Mouse (Mus musculus) cerebral cortex, adult 2 months (tissue): Measurements from ENCODE around the gene Mex3d.

Experiments used
- WGBS: fragments of 180-500 bp; shearing (Covaris S2); methylation state at CpG from one replicate; pipeline ENCODE4 v1.1.7; 2018; 5-methylcytosine and 5-hydroxymethylcytosine counted together

Mex3d gene

GRCm38 (mm10) chr10:80386735-80387471 lies 556 bp downstream of the Mex3d start:
- 2% methylated on average over 91 of the region's 94 CpGs for WGBS

- WGBS: 2% methylated on average over 34 of the region's 34 CpGs
These were observed 1.4 kb downstream of the Mex3d start for GRCm38 (mm10) chr10:80385811-80386734.

- WGBS: 13% methylated on average over 7 of the region's 7 CpGs
These were observed 2.1 kb downstream of the Mex3d start for GRCm38 (mm10) chr10:80385310-80385709.

GRCm38 (mm10) chr10:80384709-80385108 lies 2.8 kb downstream of the Mex3d start:
- WGBS: 40% methylated on average over 7 of the region's 7 CpGs

GRCm38 (mm10) chr10:80384115-80384639 lies 3.3 kb downstream of the Mex3d start:
- 85% methylated on average over 4 of the region's 4 CpGs for WGBS

GRCm38 (mm10) chr10:80383431-80383830 lies 4.0 kb downstream of the Mex3d start:
- 57% methylated on average over 4 of the region's 4 CpGs for WGBS

GRCm38 (mm10) chr10:80382641-80383365 lies 4.7 kb downstream of the Mex3d start:
- 80% methylated on average over 7 of the region's 7 CpGs for WGBS

- WGBS: 58% methylated on average over 10 of the region's 10 CpGs
These were observed 9.7 kb downstream of the Mex3d start for GRCm38 (mm10) chr10:80377716-80378115.

- WGBS: 2% methylated on average over 7 of the region's 7 CpGs
These were observed 11.3 kb downstream of the Mex3d start for GRCm38 (mm10) chr10:80376160-80376559.

- 30% methylated on average over 6 of the region's 6 CpGs for whole genome bisulfite sequencing
These were observed 13.4 kb downstream of the Mex3d start for GRCm38 (mm10) chr10:80374063-80374462.

GRCm38 (mm10) chr10:80372706-80373105 lies 14.8 kb downstream of the Mex3d start:
- WGBS: 42% methylated on average over 6 of the region's 6 CpGs

- 63% methylated on average over 9 of the region's 9 CpGs for WGBS
These were observed 15.5 kb downstream of the Mex3d start for GRCm38 (mm10) chr10:80371983-80372382.

GRCm38 (mm10) chr10:80371411-80371966 lies 16.0 kb downstream of the Mex3d start:
- WGBS: 16% methylated on average over 12 of the region's 12 CpGs

- 61% methylated on average over 21 of the region's 21 CpGs for WGBS
These were observed 17.3 kb downstream of the Mex3d start for GRCm38 (mm10) chr10:80369995-80370747.

GRCm38 (mm10) chr10:80368392-80368791 lies 19.1 kb downstream of the Mex3d start:
- 87% methylated on average over 6 of the region's 6 CpGs for WGBS

- WGBS: 59% methylated on average over 5 of the region's 5 CpGs
These were observed 19.5 kb downstream of the Mex3d start for GRCm38 (mm10) chr10:80367954-80368353.

- WGBS: 65% methylated on average over 6 of the region's 6 CpGs
These were observed 21.7 kb downstream of the Mex3d start for GRCm38 (mm10) chr10:80365736-80366135.

GRCm38 (mm10) chr10:80363734-80364133 lies 23.7 kb downstream of the Mex3d start:
- WGBS: 36% methylated on average over 6 of the region's 6 CpGs

- WGBS: 8% methylated on average over 31 of the region's 31 CpGs
These were observed 29.3 kb downstream of the Mex3d start for GRCm38 (mm10) chr10:80357994-80358639.

GRCm38 (mm10) chr10:80357336-80357735 lies 30.1 kb downstream of the Mex3d start:
- 18% methylated on average over 7 of the region's 7 CpGs for WGBS
